Mouse (Mus musculus): ENCODE data around the gene Krt20. TPM values are rescaled to one million over a fixed set of nuclear protein-coding genes. Genes with fewer than 3 reads are reported as not detected.
A peak's percentile ranks its signal among the peaks of the same experiment; 100 is the strongest.

The Krt20 gene
- total RNA-seq, 2 experiments from 2014 or later, result 0.32 TPM; not detected in 1

GRCm38 (mm10) chr11:99414463-99415147, 23.3 kb downstream of the Krt20 start:
- no peak for DNase-seq (ENCODE audit: low spot score in 2 of 2)

- no peak for DNase-seq (ENCODE audit: low spot score in 2 of 2)
Measured at GRCm38 (mm10) chr11:99413247-99413646, 24.7 kb downstream of the Krt20 start.

GRCm38 (mm10) chr11:99406186-99406585, 31.8 kb downstream of the Krt20 start:
- no peak for DNase-seq (ENCODE audit: low spot score in 2 of 2)

GRCm38 (mm10) chr11:99399956-99400549, 37.9 kb downstream of the Krt20 start:
- DNase-seq (ENCODE audit: low spot score in 2 of 2), result no peak

- no peak for DNase-seq (ENCODE audit: low spot score in 2 of 2)
Measured at GRCm38 (mm10) chr11:99398832-99399231, 39.1 kb downstream of the Krt20 start.

GRCm38 (mm10) chr11:99398084-99398483, 39.9 kb downstream of the Krt20 start:
- no peak for DNase-seq (ENCODE audit: low spot score in 2 of 2)

GRCm38 (mm10) chr11:99396661-99397060, 41.3 kb downstream of the Krt20 start:
- DNase-seq (ENCODE audit: low spot score in 2 of 2), result no peak

GRCm38 (mm10) chr11:99396034-99396433, 41.9 kb downstream of the Krt20 start:
- DNase-seq (ENCODE audit: low spot score in 2 of 2), result no peak

GRCm38 (mm10) chr11:99392492-99392891, 45.5 kb downstream of the Krt20 start:
- DNase-seq (ENCODE audit: low spot score in 2 of 2), result no peak

- no peak for DNase-seq (ENCODE audit: low spot score in 2 of 2)
Measured at GRCm38 (mm10) chr11:99391375-99391774, 46.6 kb downstream of the Krt20 start.

- DNase-seq (ENCODE audit: low spot score in 2 of 2), result no peak
Measured at GRCm38 (mm10) chr11:99390866-99391265, 47.1 kb downstream of the Krt20 start.

GRCm38 (mm10) chr11:99389264-99389663, 48.7 kb downstream of the Krt20 start, which contains the start of gene Krt10:
Krt10 (minus strand) TSS chr11:99389364.
- DNase-seq (ENCODE audit: low spot score in 2 of 2), result no peak

- no peak for DNase-seq (ENCODE audit: low spot score in 2 of 2)
Measured at GRCm38 (mm10) chr11:99388661-99389060, 49.3 kb downstream of the Krt20 start.

- peak; percentile 81 to 91 for DNase-seq (ENCODE audit: low spot score in 2 of 2)
Measured at GRCm38 (mm10) chr11:99385813-99386721, 51.9 kb downstream of the Krt20 start.

- peak; percentile 53 to 66 for DNase-seq (ENCODE audit: low spot score in 2 of 2)
Measured at GRCm38 (mm10) chr11:99379568-99379967, 58.4 kb downstream of the Krt20 start.

Other genes with a start within 250 kb of the Krt20 start
- gene Smarce1, start 207.1 kb downstream of the Krt20 start, total RNA-seq (2021), result 10 to 100 TPM; 92.4 to 98.6 TPM
- 1 to 10 TPM; 2.0 to 2.6 TPM for gene Krt222, start 194.1 kb downstream of the Krt20 start, total RNA-seq (2021)
- not detected for gene Krt24, start 152.9 kb downstream of the Krt20 start, total RNA-seq (2021)
- under 1 TPM in 1 of 2 experiments, not detected in 1; 0.21 TPM for gene Krt25, start 115.2 kb downstream of the Krt20 start, total RNA-seq (2021)
- gene Krt26, start 100.2 kb downstream of the Krt20 start, total RNA-seq (2021), result not detected
- under 1 TPM in 1 of 2 experiments, not detected in 1; 0.18 TPM for gene Krt27, start 87.0 kb downstream of the Krt20 start, total RNA-seq (2021)
- gene Krt28, start 63.2 kb downstream of the Krt20 start, total RNA-seq (2021), result not detected
- 1 to 10 TPM; 7.6 to 8.2 TPM for gene Krt10, start 48.8 kb downstream of the Krt20 start, total RNA-seq (2021)
- gene Krt12, start 15.9 kb downstream of the Krt20 start, total RNA-seq (2021), result not detected
- under 1 TPM in 1 of 2 experiments, not detected in 1; 0.16 TPM for gene Krt23, start 55.0 kb upstream of the Krt20 start, total RNA-seq (2021)
- not detected for gene Krt39, start 83.2 kb upstream of the Krt20 start, total RNA-seq (2021)
- gene Krt40, start 105.0 kb upstream of the Krt20 start, total RNA-seq (2021), result not detected
- gene Krtap3-3, start 112.7 kb upstream of the Krt20 start, total RNA-seq (2021), result not detected
- gene Krtap3-2, start 118.7 kb upstream of the Krt20 start, total RNA-seq (2021), result not detected
- not detected for gene Gm11939, start 121.3 kb upstream of the Krt20 start, total RNA-seq (2021)
- not detected for gene Krtap3-1, start 128.5 kb upstream of the Krt20 start, total RNA-seq (2021)
- gene Krtap1-5, start 142.9 kb upstream of the Krt20 start, total RNA-seq (2021), result not detected
- gene Krtap1-4, start 145.5 kb upstream of the Krt20 start, total RNA-seq (2021), result not detected
- gene Krtap1-3, start 153.2 kb upstream of the Krt20 start, total RNA-seq (2021), result not detected
- gene Krtap9-3, start 160.0 kb upstream of the Krt20 start, total RNA-seq (2021), result not detected
- not detected for gene Gm11938, start 165.2 kb upstream of the Krt20 start, total RNA-seq (2021)
- not detected for gene Gm11937, start 172.0 kb upstream of the Krt20 start, total RNA-seq (2021)
- gene Krtap2-4, start 176.7 kb upstream of the Krt20 start, total RNA-seq (2021), result not detected
- not detected for gene Gm11562, start 182.3 kb upstream of the Krt20 start, total RNA-seq (2021)
- gene Krtap4-1, start 190.1 kb upstream of the Krt20 start, total RNA-seq (2021), result not detected
- gene Krtap4-2, start 196.9 kb upstream of the Krt20 start, total RNA-seq (2021), result not detected
- gene Krtap4-7, start 205.9 kb upstream of the Krt20 start, total RNA-seq (2021), result not detected
- not detected for gene Gm11555, start 212.1 kb upstream of the Krt20 start, total RNA-seq (2021)
- gene Gm11563, start 220.8 kb upstream of the Krt20 start, total RNA-seq (2021), result not detected
- gene Krtap4-6, start 227.8 kb upstream of the Krt20 start, total RNA-seq (2021), result not detected